Mouse (Mus musculus) induced T-regulatory cell, adult 2 months (primary cell): ENCODE measurements around the gene Lrrc3.
"Not testable (repeated sequence)": the region's sequence is repeated elsewhere in the genome, so short reads cannot be mapped to it uniquely, and the experiment has no call there.

Experiments used
- DNase-seq: peaks from one replicate; pipeline ENCODE4 v3.0.0-alpha.2; 2012; ENCODE audit warnings: low read depth

Lrrc3 gene

GRCm38 (mm10) chr10:77902211-77902893 lies at the start of gene Lrrc3:
TSS of gene Lrrc3 (minus strand) at chr10:77902536.
- DNase-seq = peak; percentile 62

- DNase-seq = not testable (repeated sequence)
Observed at GRCm38 (mm10) chr10:77950468-77950867, 48.1 kb upstream of the Lrrc3 start.

GRCm38 (mm10) chr10:77939685-77940084 lies 37.3 kb upstream of the Lrrc3 start:
- DNase-seq = no peak

GRCm38 (mm10) chr10:77927375-77927774 lies 25.0 kb upstream of the Lrrc3 start:
- DNase-seq = no peak

GRCm38 (mm10) chr10:77926140-77926539 lies 23.8 kb upstream of the Lrrc3 start:
- peak; percentile 77 for DNase-seq

GRCm38 (mm10) chr10:77922681-77923080 lies 20.3 kb upstream of the Lrrc3 start:
- DNase-seq = no peak

- DNase-seq = no peak
Observed at GRCm38 (mm10) chr10:77921009-77921408, 18.7 kb upstream of the Lrrc3 start.

GRCm38 (mm10) chr10:77916636-77917335 lies 14.4 kb upstream of the Lrrc3 start:
- peak; percentile 60 for DNase-seq

- DNase-seq = no peak
Observed at GRCm38 (mm10) chr10:77913292-77913691, 11.0 kb upstream of the Lrrc3 start.

GRCm38 (mm10) chr10:77912605-77913004 lies 10.3 kb upstream of the Lrrc3 start:
- no peak for DNase-seq

- peak; percentile 70 for DNase-seq
Observed at GRCm38 (mm10) chr10:77902894-77903715, 769 bp upstream of the Lrrc3 start.

GRCm38 (mm10) chr10:77901871-77902210 lies 495 bp downstream of the Lrrc3 start:
- DNase-seq = no peak

GRCm38 (mm10) chr10:77900903-77901818 lies 1.2 kb downstream of the Lrrc3 start:
- no peak for DNase-seq

- DNase-seq = no peak
Observed at GRCm38 (mm10) chr10:77900126-77900525, 2.2 kb downstream of the Lrrc3 start.

- DNase-seq = no peak
Observed at GRCm38 (mm10) chr10:77895562-77895961, 6.8 kb downstream of the Lrrc3 start.

GRCm38 (mm10) chr10:77890987-77891565 lies 11.3 kb downstream of the Lrrc3 start:
- DNase-seq = no peak

- DNase-seq = no peak
Observed at GRCm38 (mm10) chr10:77886007-77886747, 16.2 kb downstream of the Lrrc3 start.

GRCm38 (mm10) chr10:77882553-77882952 lies 19.8 kb downstream of the Lrrc3 start:
- DNase-seq = no peak

- no peak for DNase-seq
Observed at GRCm38 (mm10) chr10:77880305-77880704, 22.0 kb downstream of the Lrrc3 start.

- DNase-seq = no peak
Observed at GRCm38 (mm10) chr10:77878985-77879384, 23.4 kb downstream of the Lrrc3 start.

- no peak for DNase-seq
Observed at GRCm38 (mm10) chr10:77869651-77870050, 32.7 kb downstream of the Lrrc3 start.
